Mouse (Mus musculus) MEL (cell line): ENCODE results near the gene St6galnac1.

Source experiments
- BHLHE40 ChIP-seq: IDR thresholded peaks from 2 replicates; pipeline ENCODE4 v1.6.1; 2012; ENCODE audit warnings: low read depth, mild to moderate bottlenecking, inconsistent platforms, low read length, improper control_type of control experiment, borderline replicate concordance
- CTCF ChIP-seq, 3 experiments: IDR thresholded peaks in 2 of 3; conservative IDR thresholded peaks in 1 of 3; 2 replicates each; pipeline ENCODE4 v1.5.1; 2011 to 2012; ENCODE audit warnings: low read length in 3 of 3, low read depth in 2 of 3, mild to moderate bottlenecking in 2 of 3, improper control_type of control experiment in 1 of 3, inconsistent platforms in 1 of 3, mixed read lengths in 1 of 3, moderate library complexity in 1 of 3; ENCODE audit not compliant: control insufficient read depth in 1 of 3, insufficient read depth in 1 of 3, poor library complexity in 1 of 3, severe bottlenecking in 1 of 3
- GABPA ChIP-seq: IDR thresholded peaks from 2 replicates; pipeline ENCODE4 v1.6.1; 2012; ENCODE audit warnings: low read depth, mild to moderate bottlenecking, inconsistent platforms, low read length, improper control_type of control experiment, moderate library complexity
- HCFC1 ChIP-seq: IDR thresholded peaks from 2 replicates; pipeline ENCODE4 v1.6.1; 2012; ENCODE audit warnings: low read depth, mild to moderate bottlenecking, inconsistent platforms, low read length, improper control_type of control experiment, moderate library complexity
- MAZ ChIP-seq: IDR thresholded peaks from 2 replicates; pipeline ENCODE4 v1.6.1; 2012; ENCODE audit warnings: low read depth, mild to moderate bottlenecking, inconsistent platforms, low read length, improper control_type of control experiment
- MYC ChIP-seq: IDR thresholded peaks from 2 replicates; pipeline ENCODE4 v1.6.1; 2011; ENCODE audit warnings: low read depth, mild to moderate bottlenecking, low read length, improper control_type of control experiment, moderate library complexity
- POLR2A ChIP-seq, 2 experiments: IDR thresholded peaks; 2 replicates each; pipeline ENCODE4 v1.6.1; 2011 to 2012; ENCODE audit warnings: low read length in 2 of 2, mild to moderate bottlenecking in 2 of 2, control low read depth in 1 of 2, improper control_type of control experiment in 1 of 2, low read depth in 1 of 2, moderate library complexity in 1 of 2; ENCODE audit not compliant: control insufficient read depth in 1 of 2, insufficient read depth in 1 of 2, poor library complexity in 1 of 2
- TBP ChIP-seq: IDR thresholded peaks from 2 replicates; pipeline ENCODE4 v1.8.0; 2011; ENCODE audit warnings: low read depth, low read length, improper control_type of control experiment

DNA sequence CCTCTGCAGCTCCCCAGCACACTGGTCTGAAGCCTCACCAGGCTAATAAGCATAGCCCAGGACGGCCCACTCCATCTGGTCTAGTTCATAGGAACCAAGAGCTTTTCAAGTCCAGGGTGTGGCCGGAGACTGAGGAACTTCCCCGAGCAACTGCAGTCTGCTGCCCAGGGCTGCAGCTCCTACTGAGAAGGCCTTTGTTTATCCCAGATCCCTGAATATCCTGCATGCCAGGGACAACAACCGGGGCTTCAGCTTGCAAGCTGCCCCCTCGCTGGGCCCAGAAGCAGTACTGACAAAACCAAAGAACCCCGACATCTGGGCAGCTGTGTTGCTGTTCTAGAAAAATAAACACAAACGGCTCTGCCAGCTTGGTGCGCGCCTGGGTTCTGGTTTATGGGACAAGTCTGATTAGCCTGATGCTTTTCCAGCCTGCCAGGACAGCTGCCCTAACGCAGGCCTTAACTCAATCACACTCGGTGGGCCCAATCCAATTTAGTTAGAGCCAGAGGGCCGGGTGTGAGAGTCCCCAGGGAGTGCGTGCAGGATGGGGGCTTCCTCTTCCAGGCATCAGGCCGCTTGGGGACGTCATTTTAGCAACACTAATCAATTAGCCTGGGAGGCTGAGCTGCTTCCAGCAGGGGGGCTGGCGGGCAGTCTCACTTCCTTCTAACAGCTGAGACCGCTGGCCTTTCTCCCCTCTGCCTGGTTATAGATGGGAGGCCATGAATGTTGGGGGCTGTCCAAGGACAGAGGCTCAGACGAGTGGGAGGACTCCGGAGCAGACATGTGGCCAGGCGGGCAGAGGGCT is 39.0 kb upstream of the St6galnac1 start:
- TF ChIP-seq CTCF (IDR thresholded peaks at IDR 0.05 in 2 of 3, conservative IDR thresholded peaks at IDR 0.05 in 1 of 3; ENCODE audit: control insufficient read depth in 1 of 3, insufficient read depth in 1 of 3, low read depth in 2 of 3, low read length in 3 of 3, poor library complexity in 1 of 3, severe bottlenecking in 1 of 3) = no peak
- no peak for TF ChIP-seq MYC
- no peak for TF ChIP-seq POLR2A (IDR thresholded peaks at IDR 0.05; ENCODE audit: control insufficient read depth in 1 of 2, insufficient read depth in 1 of 2, low read depth in 1 of 2, low read length in 2 of 2, poor library complexity in 1 of 2)
- TF ChIP-seq HCFC1 = no peak
- no peak for TF ChIP-seq MAZ
- no peak for TF ChIP-seq BHLHE40
- TF ChIP-seq TBP = no peak
- TF ChIP-seq GABPA = no peak
